Mouse (Mus musculus): ENCODE measurements at regions not wholly inside any gene's neighbourhood (a gene's known extent, or its start where the extent isn't known, plus 50 kb on each side); places are given as distances from the start of the nearest gene placed in this dataset.

DNA sequence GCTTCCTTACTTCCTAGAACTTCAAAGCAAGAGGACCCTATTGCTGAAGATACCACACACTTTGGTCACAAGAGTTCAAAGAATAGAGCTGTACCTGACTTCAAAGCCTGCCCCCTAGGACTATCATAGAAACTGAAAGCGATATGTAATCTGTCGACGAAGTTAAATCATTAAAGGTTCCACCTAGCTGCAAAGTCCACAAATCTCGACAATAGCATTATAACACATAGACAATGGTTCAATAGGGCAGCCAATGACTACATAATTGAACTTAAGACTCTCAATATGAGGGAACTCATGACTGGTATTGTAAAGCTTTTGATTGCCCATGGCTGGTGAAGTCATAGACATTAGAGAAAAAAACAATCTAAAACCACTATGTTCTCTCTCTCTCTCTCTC lies 200.8 kb downstream of the Fscb start:
- no peak for DNase-seq

DNA sequence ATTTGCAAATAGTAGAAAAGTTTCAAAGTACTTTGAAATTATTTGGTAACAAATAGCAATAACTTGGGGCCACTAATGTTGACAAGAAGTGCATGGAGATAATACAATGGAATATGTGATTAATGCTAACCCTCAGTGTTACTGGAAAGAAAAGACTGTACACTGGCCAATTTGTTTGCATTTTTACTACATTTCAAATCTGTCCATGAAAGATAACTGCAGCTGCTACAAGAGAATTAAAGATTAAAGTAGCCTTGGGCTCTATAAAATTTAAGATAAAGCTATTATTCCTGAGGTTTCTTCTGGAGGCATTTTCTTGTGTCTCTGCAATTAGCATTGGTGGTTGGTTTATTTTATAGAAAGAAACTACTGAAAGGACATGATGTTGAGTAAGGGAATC lies 208.4 kb downstream of the Fscb start:
- DNase-seq = no peak

DNA sequence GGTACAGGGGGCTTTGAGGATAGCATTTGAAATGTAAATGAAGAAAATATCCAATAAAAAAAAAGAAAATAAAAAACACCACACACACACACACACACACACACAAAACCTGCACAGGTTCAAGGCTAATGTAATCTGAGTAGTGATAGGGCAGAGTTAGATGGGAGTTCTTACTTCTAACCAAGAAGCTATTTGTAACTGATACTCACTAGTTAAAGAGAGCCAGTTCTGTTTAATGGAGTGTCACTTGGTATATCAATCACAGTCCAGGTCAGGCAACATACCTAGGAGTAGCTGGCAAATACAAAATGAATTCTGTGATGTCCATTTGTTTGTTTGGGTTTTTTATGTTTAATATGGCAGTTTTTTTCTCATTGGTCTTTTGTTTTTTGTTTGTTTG lies 219.5 kb downstream of the Fscb start:
- no peak for DNase-seq

DNA sequence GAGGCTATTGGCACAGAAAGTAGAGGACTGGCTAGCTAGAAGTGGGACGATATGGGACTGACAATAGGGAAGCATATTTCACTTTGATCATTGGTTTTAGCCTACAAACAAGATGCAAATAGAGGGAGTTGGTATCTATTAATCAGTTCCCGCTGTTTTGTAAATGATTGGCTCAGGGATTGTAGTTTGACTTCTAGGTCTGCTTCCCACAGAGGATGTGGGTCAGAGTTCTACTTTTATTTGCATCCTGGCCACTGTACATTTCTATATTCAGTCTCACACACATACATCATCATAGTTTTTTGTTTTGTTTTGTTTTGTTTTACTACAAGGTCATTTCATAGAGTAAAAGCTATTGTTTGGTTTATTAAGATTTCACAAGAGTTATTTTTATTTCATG lies 224.5 kb downstream of the Fscb start:
- no peak for DNase-seq

DNA sequence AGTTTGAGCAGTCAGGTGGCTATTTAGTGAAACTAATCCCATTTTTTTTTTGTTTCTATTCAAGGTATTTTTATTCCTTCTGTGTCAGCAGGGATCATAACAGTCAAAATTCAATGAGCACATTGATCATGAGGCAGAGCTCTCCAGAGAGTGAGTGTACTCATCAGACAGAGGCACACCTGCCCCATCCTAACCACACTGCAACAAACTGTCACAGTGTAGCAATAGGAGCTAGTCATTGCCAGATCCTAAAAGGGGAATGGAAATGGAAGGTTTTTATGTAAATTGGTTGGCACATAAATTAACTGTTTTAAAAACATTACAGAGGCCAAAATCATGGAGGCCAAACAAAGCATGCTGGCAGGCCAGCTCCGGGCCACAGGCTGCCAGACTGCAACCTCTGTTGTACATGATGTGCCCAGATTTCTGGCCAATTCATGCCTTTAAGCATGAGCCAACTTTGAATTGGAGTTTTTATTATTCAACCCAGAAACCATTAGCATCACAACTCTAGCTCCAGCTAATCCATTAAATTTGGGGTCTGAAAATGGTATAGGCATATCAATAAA lies 244.9 kb downstream of the Fscb start:
- DNase-seq = peak; percentile 38 to 71

DNA sequence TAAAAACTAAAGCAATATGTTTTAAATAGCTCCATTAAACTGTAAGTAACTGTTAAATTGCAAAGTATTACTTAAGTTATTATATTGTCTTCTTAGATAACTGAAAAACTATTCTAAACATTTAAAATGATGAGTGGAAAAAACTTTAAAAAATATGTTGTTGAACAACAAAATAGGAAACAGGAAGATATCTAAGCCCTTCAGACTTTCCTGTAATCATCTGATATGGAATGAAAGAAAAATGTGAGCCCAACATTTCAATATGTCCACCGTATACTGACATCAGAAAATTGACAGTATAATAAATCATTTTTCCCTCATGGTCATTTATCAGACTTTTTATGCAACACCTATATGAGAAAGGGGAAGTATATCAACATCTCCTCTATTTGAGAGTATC lies 258.1 kb downstream of the Fscb start:
- DNase-seq = no peak

DNA sequence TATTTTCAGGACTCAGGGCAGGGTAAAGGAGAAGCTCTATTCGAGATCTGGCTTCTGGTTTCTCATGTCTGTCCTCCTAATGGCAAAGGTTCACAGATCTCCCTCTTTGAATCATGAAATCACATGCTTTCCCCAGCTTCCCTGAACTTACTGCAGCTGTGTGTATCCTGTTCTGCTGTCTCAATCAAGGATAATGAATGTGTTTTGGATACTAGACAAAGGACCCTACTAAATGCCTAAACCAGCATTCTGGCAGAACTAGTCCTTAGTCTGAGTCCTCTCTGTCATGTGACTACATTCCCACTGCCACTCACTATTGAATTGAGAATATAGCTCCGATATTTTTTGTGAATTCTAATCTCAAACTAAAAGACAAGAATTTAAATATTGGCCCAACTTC lies 276.1 kb downstream of the Fscb start:
- no peak for DNase-seq
